Mouse (Mus musculus) adipocyte (in vitro differentiated cells): ENCODE measurements around the gene Pemt.
A peak's percentile ranks its signal among the peaks of the same experiment; 100 is the strongest.

Experiments
- DNase-seq: peaks from one replicate; pipeline ENCODE4 v3.0.0-alpha.2; 2016; ENCODE audit warnings: low spot score

Pemt gene

DNA sequence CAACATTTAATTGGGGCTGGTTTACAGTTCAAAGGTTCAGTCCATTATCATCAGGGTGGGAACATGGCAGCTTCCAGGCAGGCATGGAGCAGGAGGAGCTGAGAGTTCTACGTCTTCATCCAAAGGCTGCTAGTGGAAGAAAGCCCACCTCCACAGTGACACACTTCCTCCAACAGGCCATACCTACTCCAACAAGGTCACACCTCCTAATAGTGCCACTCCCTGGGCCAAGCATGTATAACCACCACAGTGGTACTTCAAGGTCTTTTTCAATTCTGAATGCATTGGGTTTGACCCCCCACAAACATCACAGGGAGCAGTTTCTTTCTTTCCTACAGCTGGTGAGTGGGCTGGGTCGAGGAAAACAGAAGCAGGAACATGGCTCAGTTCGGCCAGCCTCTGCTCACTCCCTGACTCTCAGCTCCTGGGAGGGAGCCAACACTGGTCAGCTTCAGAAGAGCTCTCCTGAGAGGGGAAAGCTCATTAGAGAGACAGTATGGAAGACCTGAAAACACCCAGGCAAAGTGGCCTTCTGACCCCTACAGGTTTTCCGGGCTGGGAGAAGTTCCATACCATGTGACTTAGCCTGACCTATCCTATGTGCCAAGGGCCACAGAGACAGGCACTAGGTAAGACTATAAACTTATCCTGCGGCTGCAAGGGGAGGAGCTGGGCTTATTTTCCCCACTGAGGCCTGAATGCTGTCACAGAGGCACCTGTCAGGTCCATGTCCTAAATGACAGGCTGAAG, 44.9 kb downstream of the Pemt start:
- no peak for DNase-seq

DNA sequence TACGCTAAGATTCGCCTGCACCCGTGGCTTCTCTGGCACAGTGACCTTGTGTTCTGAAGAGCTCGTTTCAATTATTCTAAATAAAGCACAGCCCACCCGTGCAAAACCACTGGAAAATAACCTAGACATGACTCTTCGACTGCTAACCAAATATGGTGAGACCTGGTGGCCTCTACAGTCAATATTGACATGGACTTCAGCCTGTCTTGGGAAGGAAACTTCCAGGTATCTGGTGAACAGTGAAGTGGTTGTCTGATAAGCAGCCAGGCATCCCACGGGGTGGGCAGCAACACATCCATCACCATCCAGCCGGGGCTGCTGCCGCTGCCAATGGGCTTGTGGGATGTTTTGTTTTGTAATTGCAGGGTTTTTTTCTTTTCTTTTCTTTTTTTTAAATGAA, 52.0 kb downstream of the Pemt start:
- no peak for DNase-seq

DNA sequence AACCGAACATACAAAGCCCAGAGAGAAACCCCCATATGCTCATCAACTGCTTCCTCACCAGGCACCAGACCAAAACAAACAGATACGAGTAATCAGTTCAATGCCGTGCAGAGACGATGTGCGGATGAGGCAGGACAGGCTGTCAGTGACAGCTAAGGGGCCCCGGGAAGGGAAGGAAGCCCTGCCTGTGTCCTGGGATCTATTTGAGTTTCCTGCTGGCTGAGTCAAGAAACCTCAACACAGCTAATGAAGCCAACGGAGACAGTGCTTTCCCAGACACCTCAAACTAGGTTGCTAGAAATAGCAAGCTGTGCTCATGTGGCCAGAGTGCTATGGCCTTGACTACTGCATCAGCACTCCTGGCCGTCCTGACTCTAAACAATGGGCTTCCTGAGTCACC, 54.9 kb downstream of the Pemt start:
- DNase-seq = no peak

GRCm38 (mm10) chr11:59989406-59989805, 56.9 kb downstream of the Pemt start:
- peak; percentile 53 for DNase-seq

DNA sequence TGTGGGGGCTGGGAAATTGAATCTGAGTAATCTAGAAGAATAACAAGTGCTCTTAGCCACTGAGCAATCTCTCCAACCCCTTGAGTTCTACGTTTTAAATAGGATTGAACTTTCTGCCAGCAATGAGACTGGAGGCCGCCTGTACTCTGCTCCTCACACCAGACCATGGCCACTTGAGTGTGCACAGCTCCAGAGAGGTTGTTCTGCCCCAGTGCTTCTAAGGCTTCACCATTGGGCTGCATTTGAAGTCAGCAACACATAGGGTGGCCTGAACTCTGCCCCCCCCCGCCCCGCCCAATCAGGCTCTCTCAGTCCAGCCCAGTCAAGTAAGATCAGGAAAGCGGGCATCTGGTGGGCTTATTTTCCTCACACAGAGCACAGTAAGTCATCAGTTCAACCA, 68.5 kb downstream of the Pemt start:
- DNase-seq = no peak

- DNase-seq = no peak
Measured at GRCm38 (mm10) chr11:59975241-59975640, 71.0 kb downstream of the Pemt start.

GRCm38 (mm10) chr11:59973389-59973788, 72.9 kb downstream of the Pemt start:
- no peak for DNase-seq

DNA sequence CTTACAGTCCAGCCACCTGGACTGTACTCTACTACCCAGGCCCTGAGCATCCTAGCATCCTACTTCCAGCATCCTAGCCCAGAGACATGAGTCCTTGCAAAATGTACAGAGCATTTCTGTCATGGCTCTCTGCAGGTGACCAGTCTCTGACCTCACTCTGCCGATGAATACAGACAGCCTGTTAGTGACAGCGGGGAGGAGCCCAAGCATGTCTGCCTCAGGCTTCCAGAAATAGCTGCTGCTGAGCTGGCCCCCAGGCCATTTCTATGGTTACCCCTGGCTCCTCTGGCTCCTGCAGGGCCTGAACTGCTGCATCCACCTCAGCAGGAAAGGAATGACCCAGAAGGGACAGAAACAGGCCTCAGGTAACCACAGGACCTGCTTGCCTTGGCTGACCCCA, 74.6 kb downstream of the Pemt start:
- DNase-seq = no peak

GRCm38 (mm10) chr11:59970780-59971179, 75.5 kb downstream of the Pemt start:
- no peak for DNase-seq

DNA sequence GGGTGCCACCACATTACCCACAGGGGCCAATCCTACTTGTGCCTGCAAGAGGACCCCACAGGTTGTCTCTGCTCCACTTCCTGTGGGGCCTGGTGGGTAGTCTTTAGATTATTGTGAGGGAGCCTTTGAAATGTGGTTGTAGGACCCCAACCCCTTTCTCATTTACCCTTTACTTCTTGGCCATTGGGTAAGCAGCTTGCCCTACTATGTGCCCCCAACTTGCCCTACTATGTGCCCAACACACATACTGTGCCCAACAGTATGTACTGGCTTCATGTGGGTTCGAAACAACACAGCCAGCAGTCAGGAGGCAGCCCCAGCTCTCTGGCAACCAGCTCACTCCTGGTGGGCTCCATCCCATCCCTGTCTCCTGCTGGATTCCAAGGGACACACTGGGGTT, 78.5 kb downstream of the Pemt start:
- no peak for DNase-seq

GRCm38 (mm10) chr11:59966102-59966483, 80.2 kb downstream of the Pemt start:
- DNase-seq = no peak

GRCm38 (mm10) chr11:59965227-59966101, 80.8 kb downstream of the Pemt start:
- DNase-seq = peak; percentile 65

DNA sequence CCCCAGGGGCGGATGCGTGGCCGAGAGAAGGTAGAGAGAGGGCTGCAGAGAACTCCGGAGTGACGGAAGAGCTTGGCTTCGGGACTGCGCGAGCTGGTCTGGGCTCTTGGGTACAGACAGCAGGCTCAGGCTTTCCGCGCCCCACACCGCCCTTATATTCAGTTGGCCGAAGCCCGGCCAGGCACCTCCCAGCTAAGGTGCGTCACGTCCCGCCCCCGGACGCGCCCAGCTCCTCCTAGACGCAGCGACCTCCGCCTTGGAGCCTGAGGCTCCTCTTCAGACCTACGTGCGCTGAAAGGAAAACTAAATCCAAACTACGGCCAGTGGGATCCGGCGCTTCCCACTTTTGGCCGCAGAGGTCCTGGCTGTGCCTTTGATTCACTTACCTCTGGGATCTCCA, 81.5 kb downstream of the Pemt start, which contains the start of gene Rasd1:
Gene Rasd1, minus strand, starts transcription at position 127 of the 400 bp plus-strand sequence.
- no peak for DNase-seq

DNA sequence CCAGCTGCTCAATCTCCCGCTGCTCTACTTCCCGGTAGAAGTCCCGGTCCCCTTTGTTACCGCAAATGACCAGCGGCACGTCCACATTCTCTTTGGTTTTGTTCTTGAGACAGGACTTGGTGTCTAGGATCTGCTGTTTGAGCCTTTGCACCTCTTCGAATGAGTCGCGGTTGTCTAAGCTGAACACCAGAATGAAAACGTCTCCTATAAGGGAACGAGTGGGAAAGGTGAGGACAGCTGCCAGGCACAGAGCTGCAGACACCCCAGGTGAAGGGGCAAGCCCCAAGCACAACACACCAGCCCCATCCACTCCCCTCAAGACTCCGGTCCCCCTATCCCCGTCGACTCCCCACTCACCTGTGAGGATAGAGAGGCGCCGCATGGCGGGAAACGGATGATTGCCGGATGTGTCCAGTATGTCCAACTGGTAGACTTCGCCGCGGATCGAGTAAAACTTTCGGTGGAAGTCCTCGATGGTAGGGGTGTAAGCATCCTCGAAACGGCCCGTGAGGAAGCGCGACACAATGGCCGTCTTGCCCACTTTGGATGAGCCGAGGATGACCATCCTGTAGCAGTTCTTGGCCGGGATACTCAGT, 82.0 kb downstream of the Pemt start:
- no peak for DNase-seq

DNA sequence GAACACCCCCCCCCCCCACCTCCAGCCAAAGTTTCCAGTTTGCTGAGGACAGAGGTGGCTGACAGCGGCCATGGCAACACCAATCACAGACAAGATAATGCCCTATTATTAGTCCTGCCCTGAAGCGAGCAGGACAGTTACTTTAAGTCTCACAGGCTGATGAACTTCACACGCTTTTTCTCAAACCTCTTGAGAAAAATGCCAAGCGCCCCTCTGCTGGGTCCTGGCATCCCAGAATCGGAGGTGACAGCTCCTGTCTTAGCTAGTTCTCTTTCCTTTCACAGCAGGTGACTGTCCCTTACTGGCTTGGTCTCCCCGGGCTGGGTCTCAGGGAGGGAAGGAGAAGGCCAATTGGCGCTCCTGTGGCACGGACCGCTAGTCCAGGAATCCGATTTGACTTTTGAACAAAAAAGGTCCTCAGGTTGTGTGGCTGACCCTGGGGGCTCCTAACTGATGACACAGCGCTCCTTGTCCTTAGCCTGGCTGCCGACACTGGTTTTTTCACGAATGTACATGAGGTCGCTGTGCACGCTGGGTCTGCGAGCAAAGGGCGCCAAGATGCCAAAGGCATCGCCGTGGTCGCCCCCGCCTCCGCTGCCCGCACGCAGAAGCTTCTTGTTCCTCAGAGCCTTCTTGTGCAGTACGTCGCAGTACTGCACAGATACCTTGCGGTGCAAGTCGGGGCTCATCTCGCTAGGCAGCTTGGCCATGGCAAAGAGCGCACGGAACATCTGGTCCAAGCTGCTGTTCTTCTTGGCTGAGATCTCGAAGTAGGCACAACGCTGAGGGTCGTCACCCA, 82.7 kb downstream of the Pemt start:
- DNase-seq = peak; percentile 16

DNA sequence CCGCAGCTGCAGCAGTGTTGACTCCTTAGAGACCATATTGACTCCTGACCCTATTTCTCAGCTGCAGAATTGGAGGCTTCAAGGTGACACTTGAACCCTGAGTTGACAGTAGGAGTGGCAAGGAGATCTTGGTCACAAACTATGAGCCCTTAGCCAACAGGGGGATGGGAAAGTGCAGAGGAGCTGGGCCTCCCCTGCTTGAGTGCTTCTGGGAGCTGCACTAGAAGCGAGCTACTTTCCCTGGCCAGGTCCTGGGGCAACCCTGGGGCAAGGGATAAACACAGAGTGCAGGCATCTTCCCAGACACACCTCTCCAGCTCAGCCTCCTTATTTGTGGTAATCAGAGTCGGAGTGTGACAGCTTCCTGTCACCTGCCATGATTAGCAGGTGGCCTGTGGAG, 83.7 kb downstream of the Pemt start:
- DNase-seq = no peak

DNA sequence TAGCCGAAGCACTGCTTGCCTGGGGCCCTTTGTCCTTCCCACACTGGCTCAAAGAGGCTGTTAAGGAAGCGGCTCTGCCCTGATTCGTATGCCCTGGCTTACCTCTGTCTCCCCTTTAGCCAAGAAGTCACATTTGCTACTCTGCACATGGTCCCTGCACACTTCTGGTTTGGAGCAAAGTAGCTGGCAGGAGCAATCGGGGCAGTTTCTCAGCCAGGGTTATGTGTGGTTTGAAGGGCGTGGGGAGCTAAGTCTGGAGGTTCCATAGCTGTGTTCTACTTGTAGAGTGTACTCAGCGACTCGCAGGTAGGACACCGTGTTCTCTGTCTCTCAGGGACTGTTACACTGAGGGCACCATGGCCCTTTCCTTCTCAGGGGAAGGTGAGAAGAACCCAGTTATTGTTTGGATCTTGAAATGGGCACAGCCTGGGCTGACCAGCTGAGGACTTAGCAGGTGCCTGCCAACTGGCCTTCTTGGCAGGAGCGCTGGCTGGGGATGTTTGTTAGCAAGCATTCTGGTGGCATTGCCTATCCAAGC, 84.9 kb downstream of the Pemt start:
- DNase-seq = no peak

- no peak for DNase-seq
Measured at GRCm38 (mm10) chr11:59960476-59961337, 85.6 kb downstream of the Pemt start.

- no peak for DNase-seq
Measured at GRCm38 (mm10) chr11:59959453-59959852, 86.8 kb downstream of the Pemt start.

DNA sequence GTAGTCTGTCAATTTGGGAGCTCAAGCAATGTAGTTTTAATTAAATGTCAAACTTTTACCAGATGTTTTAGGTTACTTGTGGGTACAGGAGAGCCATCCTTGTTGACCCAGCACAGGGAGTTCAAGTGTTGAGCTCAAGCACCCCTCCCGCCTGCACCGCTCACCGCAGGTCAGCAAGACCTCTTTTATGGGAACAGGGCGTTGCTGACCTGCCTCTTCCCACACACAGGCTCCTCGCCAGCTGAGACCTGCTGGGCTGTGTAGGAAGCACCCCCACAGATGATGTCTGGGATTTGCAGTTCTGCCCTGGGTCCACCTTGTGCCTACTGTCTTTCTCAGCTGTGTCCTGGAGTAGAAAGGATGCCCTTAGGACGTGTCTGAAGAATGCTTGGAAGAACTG, 89.5 kb downstream of the Pemt start:
- DNase-seq = no peak

- no peak for DNase-seq
Measured at GRCm38 (mm10) chr11:59952892-59953291, 93.4 kb downstream of the Pemt start.
